Mouse (Mus musculus) spleen, postnatal 10 days (tissue): ENCODE data around the gene Clec4e.
"Not testable (repeated sequence)": the region's sequence is repeated elsewhere in the genome, so short reads cannot be mapped to it uniquely, and the experiment has no call there.

ENCODE experiments used
- DNase-seq, 2 experiments: peaks; one replicate each; pipeline ENCODE4 v3.0.0; 2021 to 2022; ENCODE audit warnings: low spot score in 2 of 2

The Clec4e gene

DNA sequence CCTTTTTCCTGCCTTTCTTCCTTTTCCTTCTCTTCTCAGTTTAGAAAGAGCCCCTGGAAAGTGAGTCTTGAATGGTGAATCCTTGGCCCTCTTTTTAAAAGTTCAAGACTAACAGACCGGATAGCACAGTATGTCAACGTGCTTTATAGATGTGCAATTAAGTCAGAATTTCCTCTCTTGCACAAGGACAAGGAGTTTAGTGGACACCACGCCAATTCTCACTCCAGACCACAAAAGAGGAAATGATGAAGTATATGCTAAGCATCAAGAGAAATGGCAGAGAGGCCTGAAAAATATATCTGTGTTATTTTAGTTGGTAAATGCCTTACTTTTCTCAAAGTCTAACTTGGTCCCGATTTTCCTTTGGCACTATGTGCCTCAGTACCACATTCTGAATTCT is at the start of gene Clec4e:
TSS of gene Clec4e (minus strand) at position 118 of the 400 bp plus-strand sequence.
- no peak for DNase-seq

DNA sequence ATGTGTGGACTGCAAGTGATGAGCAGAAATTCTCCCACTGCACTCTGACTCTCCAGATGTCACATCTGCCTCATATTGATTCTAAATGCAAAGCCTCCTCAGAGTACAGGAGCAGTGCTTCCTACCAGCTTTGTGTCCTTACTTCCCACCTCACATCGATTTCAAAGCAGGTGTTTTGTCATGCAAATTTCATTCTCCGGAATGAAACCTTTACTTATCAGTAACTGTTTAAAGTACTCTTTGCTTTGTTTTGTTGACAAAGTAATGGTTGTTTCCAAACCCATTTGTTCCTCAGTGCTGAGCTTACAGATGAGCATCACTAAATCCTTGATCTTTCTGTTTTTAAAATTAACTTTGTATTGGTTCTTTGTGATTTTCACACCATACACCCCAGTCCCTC is 42.8 kb upstream of the Clec4e start:
- DNase-seq: no peak

DNA sequence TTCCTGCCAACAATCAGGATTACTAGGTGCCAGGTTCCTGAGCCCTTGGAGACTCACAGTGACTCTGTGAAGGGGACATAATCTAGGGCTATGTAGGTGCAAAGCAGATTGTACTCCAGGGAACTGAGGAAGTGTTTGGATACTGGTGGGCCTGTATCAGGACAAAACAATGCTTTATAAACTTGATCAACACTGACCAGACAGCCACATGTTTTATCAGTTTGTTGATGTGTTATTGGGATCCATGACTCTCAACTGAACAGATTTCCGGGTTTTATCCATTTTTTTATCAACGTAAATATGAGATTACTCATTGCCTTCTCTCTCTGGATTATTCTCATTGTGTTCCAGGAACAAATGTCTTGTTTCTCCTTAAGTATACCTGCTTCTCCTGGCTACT is 18.4 kb upstream of the Clec4e start, which contains the start of gene Vmn2r19:
TSS of gene Vmn2r19 (plus strand) at position 301 of the 400 bp plus-strand sequence.
- no peak for DNase-seq

DNA sequence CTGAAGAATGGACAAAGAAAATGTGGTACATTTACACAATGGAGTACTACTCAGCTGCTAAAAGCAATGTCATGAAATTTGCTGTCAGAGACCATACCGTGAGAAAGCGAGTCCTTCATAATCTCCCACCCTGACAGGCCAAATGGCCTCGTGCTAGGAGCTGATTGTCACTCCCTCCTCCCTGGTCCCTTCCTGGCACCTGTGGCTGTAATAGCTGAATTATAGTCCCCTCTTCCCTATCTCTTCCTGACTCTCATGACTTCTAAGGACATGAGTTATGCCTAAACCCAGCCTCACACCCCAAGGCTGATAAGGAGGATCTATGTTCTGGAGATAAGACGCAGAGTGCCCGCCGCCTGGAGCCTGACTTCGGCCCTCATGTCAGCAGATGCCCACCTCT is 16.6 kb upstream of the Clec4e start:
- DNase-seq: not testable (repeated sequence)

DNA sequence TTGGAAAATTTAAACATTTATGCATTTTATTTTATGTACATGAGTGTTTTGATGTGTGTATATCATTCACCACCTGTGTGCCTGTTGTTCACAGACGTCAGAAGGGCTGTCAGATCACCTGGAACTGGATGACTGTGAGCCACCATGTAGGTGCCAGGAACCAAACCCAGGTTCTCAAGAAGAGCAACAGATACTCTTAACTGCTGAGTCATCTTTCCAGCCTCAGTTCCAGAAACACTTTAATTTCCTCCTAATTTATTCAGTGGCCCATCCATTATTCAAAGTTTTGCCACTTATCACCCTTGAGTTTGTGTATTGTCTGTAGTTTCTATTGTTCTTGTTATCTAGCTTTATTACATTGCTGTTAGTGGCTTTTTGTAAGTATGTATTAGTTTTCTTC is 7.0 kb upstream of the Clec4e start:
- no peak for DNase-seq

DNA sequence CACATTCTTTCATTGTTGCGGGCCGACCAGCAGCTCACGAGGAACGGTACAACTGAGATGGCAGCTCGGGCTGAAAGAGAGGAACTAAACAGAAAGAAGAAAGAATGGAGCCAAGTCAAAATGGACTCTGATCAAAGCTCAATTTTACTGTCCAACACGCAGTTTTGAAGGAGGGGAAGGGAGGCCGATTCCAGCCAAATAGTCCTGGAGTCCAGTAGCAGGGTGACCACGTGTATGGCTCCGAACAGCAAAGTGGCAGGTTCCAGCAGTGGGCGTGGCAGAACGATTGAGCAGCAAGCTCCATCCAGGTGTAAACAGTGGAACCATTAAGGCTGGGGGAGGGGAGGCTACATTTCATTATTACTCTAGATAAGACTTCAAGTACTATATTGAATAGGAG is 3.8 kb upstream of the Clec4e start:
- DNase-seq: peak; percentile 26 to 51

DNA sequence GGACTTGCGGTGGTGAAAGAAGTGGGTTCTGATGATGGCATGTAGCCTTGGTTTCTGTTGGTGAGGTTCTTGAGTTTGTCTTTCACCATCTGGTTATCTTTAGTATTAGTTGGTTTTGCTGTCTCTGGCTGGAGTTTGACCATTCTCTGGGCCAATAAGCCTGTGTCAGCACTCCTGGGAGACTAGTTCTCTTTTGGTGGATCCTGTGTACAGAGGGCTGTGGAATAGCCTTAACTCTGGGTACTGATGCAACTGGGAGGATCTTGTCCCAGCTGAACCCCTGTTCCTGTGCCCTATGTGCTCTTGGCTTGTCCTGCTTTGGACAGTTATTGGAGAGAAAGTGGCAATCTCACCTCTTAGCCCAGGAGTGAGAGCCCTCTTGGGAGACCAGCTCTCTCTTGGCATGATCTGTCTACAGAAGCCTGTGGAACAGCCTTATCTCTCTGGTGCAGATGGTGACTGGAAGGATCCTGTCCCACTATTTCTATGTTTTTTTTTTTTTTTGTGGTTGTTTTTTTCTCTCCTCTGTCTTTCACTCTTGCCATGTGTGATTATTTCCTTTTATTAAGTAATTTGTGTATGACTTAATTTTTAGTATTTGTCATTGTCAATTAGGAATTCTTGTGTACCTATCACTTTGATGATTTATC is 3.2 kb upstream of the Clec4e start:
- peak; percentile 55 to 61 for DNase-seq

DNA sequence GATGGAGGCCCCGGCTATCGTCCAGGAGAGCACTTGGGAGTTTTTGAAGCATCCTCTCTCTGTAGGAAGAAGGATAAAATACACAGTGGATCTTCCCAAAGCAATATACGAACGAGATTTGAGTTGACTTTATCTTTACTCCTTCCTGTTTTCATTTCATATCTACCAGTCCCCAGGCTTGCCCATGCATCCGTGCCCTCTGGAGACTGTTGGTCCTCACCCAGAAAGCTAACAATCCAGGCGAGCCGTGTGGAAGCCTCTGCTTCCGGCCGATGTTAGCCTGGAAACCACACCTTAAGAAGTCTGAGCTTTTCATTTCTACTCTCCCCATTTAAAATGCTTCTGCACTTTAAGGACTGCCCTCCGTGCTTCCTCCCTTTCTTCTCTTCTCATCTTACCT is 739 bp downstream of the Clec4e start:
- no peak for DNase-seq

DNA sequence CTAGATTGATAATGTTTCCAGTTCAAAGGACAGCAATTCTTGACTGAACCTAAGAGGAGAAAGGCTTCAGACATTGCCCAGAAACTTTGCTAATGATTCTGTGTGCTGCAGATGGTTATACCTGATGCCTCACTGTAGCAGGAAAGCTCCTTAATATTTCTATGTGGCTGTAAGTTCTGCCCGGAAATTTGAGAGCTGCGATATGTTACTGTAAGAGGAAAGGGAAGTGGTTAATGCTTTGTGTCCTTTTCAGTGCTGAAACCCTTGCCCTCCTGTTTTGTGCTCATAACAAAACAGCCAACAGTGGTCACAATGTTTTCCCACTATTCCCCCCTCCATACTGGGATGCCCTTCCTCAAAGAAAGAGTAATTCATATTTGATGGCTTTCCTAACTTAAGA is 3.4 kb downstream of the Clec4e start:
- no peak for DNase-seq

DNA sequence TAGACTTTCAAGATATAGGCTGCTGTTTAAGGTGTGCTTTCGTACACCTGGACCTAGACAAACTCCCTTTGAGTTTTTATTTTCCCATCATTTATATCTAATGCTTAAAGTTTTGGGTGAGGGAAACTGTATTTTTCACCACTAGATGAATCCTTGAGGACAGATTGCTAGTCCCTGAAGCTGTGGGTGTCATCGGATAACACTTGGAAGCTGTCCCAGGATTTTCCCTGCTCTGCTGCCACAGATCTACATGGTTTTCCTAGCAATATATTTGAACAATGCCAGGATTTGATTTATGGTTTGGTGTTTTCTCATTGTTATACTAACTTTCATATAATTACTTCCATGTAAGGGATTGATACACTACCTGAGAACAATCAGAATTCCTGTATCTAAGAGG is 10.2 kb downstream of the Clec4e start:
- DNase-seq: no peak

DNA sequence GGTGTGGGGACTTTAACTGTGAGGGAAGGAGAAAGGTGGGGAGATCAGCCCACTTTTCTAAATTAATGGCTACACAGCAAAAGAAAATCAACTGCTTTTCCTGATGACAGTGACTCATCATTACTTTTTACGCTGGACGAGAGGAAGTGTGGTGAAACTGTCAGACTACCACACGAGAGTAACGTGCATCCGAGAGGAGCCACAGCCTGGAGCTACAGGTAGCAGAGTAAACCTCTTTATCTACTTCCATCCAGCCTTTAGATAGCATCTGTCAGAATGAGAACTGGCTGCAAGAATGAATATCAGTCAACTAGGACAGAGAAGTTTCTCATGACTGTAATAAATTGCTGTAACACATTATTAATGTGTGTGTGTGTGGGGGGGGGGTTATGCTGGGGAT is 22.7 kb downstream of the Clec4e start:
- DNase-seq: no peak

DNA sequence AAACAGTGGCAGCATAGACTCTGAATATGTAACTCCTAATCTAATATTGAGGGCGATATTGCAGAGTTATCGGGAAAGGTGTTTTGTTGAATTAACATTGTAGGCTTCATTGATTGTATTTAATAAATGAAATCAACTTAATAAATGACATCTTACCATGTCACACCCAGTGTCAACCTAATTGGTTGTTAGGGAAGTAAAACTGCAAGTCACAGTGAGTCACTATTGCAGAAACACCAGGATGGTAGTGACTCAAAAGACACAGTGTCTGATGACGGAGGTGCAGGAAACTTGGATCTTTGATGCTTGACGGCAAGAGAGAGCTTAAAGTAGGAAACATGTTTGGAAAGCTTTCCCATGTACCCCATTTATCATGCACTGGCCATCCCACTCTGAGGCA is 23.9 kb downstream of the Clec4e start:
- DNase-seq: no peak

DNA sequence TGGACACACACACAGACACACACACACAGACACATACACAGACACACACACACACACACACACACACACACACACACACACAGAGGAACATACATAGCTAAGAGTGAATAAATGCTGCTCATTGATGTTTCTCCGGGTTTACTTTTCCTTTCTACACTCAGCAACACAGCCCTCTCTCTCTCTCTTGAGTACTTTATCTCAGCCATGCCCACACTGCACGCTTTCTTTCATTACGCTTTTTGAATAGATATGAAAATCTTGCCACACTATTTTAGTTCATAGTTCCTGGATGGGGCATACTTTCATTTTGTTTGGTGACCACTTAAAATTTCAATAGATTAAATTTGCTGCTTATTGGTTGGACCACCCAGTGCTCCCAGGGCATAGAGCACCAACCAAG is 25.5 kb downstream of the Clec4e start:
- no peak for DNase-seq

DNA sequence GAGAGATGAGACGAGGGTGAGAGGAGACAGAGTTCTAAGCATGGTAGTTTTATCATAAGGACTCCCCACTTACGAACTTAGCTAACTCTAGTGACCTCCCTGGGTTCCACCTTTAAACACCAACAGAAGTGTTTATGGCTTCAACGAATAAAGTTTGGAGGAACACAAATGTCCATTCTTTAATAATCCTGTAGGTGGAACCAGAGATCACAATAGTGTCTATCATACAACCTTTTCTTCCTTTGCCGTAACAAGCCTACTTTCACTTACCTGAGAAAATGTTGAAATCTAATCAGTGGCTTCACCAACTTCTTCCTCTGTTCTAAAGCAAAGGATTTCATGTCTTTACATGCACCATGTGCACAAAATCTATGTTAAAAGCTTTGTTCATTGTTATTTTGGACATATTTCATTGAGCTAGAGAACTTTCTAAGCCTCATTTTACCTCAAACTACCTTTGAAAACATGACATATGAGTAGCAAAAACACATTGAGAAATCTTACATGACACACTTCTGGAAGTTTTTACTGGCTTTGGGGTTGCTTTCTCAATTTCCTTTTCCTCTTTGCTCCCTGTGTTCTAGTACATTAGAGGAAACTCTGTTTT is 28.0 kb downstream of the Clec4e start, which contains the start of gene Clec4d:
TSS of gene Clec4d (plus strand) at position 557 of the 607 bp plus-strand sequence.
- DNase-seq: no peak

DNA sequence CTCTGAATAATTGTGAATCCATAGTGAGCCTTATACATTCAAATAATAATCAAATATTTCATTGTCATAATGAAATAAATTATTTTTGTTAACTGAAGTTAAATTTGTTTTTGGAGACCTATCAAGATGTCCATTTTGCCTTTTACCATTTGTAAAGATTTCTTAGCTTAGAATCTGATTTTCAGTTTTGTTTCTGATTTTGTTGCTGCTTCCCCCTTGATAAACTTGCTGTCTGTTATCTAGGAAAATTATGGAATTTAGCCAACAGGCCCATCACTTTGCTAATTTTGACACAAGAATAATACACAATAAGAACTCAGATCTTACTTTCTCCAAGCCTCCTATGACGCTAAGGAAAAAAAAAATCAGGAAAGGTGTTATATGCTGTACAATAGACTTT is 28.8 kb downstream of the Clec4e start:
- DNase-seq: no peak

DNA sequence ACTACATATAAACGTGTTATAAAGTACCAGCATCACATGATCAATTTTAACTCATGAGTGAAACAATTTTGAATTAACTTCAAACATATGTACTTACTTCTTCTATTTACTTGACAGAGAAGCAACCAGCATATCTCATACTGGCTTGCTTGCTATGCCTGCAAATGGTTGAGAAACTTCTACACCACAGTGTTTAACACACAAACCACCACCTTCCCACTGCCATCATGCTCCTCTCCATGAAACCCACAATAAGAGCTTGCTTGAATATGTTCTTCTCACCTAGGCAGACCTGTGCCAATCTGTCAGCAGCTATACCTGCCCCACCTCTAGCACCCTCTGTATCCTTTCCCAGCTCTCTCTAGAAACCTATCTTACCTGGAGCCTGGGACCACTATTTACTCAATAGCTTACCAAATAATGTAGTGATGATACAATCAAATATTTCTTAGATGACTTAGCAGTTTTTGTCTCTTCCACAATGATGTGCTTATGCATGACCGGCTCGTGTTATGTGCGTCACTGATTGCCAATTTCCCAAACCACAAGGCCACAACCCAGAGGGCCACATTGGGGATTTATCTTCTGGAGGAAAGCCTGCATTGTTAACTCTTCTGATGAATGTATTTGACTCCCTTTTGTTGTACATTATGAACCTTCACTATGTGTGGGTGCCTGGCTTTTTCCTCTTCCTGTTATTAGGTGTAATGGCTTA is 29.6 kb downstream of the Clec4e start:
- no peak for DNase-seq

DNA sequence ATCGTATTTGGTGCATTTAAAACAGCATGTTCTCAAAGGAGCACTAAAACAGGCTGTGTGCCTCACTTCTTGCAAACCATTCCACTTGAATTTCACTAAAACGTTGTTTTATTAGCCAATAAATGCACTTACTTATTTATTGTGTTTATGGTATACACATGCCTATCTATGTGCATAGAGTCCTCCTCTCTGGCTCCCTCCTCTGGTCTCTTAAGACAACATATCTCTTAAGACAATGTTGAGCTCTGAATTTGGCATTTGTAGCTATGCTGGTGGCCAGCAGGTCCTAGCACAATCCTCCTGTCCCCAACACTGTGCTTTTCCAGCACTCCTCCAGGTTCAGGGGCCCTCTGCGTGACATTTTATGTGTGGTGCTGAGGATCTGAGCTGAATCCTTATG is 30.7 kb downstream of the Clec4e start:
- DNase-seq: no peak

DNA sequence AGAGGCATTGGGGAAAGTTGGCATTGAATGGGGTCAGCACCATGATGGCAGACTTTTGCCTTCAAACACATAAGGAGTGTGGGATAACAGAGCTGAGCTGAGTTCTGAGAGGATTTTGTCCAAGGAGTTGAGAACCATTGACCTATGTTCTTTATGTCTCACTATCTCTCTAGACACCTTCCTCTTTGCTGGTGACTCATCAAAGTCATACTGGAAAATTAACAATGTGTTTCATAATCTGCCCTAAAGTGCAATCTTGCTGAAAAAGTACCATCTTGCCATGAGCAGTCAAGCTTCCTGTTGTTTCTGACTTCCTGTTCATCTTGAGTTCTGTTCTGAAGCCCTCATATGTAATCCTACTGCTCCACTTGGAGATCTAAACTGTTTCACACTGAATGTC is 36.9 kb downstream of the Clec4e start:
- no peak for DNase-seq

DNA sequence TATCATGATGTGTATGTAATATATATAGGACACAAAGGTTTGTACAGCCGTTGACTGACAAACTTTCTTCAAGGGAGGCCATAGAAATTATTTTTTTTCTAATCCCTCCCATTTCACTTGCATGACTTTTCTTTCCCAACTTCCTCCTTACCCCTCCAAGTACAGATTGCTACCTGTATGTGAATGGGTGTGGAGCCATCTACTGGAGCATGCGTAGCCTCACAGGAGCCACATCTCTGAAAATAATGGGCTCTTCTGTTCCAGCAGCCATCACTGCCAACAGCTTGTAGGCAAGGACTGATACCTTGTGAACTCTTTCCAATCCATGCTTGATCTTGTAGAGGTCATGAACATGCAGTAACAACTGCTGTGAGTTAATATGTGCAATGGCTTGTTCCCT is 40.8 kb downstream of the Clec4e start:
- DNase-seq: not testable (repeated sequence)

DNA sequence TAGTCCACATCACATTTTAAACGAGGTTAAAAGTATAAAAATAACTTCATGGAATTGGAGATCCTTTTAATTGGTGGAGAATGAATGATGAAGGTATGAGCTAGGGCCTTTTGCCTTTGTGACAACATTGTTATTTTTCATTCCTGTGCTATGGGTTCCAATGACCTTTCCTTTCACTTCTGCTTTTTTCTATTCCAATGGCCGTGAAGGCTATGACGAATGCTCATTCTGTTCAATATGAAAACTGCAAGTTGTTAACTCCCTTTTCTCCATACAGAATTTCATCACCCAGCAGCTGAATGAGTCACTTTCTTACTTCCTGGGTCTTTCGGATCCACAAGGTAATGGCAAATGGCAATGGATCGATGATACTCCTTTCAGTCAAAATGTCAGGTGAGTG is 45.5 kb downstream of the Clec4e start:
- no peak for DNase-seq

DNA sequence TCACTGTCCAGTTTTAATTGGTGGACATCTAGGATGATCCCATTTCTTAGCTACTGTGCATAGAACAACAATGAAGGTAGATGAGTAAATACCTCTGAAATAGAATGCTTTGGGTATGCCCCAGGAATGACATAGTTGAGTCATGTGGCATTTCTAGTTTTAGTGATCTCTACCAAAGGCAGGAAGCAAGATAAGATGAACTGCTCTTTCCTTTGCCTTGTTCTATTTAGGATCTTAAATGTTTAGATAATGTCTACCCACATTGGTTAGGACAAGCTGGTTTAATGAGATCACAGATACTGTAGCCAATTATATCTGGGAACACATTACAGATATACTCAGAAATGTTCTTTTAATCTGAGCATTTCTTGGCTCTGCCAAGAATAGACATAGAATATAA is 52.1 kb downstream of the Clec4e start:
- no peak for DNase-seq
